Mouse (Mus musculus): ENCODE measurements around the gene Pou3f4. TPM values are rescaled to one million over a fixed set of nuclear protein-coding genes. Genes with fewer than 3 reads are reported as not detected.
A peak's percentile ranks its signal among the peaks of the same experiment; 100 is the strongest.

Gene Pou3f4
- polyA plus RNA-seq, 1 experiment from 2014 or later: 0.07 TPM

DNA sequence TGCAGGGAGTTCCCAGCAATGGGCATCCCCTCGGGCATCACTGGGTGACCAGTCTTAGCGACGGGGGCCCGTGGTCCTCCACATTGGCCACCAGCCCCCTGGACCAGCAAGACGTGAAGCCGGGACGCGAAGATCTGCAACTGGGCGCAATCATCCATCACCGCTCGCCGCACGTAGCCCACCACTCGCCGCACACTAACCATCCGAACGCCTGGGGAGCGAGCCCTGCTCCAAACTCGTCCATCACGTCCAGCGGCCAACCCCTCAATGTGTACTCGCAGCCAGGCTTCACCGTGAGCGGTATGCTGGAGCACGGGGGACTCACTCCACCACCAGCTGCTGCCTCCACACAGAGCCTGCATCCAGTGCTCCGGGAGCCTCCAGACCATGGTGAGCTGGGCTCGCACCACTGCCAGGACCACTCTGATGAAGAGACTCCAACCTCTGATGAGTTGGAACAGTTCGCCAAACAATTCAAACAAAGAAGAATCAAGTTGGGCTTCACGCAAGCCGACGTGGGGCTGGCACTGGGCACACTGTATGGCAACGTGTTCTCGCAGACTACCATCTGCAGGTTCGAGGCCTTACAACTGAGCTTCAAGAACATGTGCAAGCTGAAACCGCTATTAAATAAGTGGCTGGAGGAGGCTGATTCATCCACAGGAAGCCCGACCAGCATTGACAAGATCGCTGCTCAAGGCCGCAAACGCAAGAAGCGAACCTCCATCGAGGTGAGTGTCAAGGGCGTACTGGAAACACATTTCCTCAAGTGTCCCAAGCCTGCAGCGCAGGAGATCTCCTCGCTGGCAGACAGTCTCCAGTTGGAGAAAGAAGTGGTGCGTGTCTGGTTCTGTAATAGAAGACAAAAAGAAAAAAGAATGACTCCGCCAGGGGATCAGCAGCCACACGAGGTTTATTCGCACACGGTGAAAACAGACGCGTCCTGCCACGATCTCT is 790 bp downstream of the Pou3f4 start:
- Histone ChIP-seq H3K36me3 (ENCODE audit: control insufficient read depth, insufficient read depth, low read length) (no peaks in the 10 kb centered on the region), H3K9ac (ENCODE audit: low read depth, low read length) (no peak overlapping the region), H3K4me2 (peak overlapping the region; percentile 73), H3K4me3 (ENCODE audit: low read depth, low read length) (peak overlapping the region; percentile 47), H3K4me1 (ENCODE audit: control insufficient read depth, insufficient read depth, low read length) (no peaks in the 10 kb centered on the region), H3K27ac (ENCODE audit: low read depth, low read length) (no peak overlapping the region), H3K9me3 (replicated peaks; ENCODE audit: control insufficient read depth, low read length) (no peaks in the 10 kb centered on the region), H3K27me3 (ENCODE audit: control insufficient read depth, insufficient read depth, low read length) (peaks cover 14% of the 10 kb centered on the region)
- ATAC-seq (replicated peaks; ENCODE audit: insufficient number of reproducible peaks, low FRiP score, low TSS enrichment): no peak
- WGBS (ENCODE audit: insufficient replicate concordance): 14% methylated on average over 52 of the region's 52 CpGs

DNA sequence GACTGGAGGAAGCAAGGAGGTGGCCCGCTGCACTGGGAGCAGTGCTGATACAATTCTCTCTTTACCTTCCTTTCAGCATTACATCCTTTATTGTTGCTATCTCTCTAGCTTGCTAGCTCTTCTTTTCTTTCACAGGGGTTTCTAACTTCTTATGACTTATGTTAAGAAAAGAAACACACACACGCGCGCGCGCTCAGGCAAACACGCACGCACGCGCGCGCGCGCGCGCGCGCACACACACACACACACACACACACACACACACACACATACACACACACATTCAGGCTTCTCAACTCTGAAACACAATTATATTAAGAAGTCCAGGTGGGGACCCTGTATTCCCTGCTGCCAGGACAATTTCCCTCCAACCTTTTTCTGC is 1.5 kb downstream of the Pou3f4 start:
- Histone ChIP-seq H3K27me3 (ENCODE audit: control insufficient read depth, insufficient read depth, low read length) (peaks cover 14% of the 10 kb centered on the region), H3K4me1 (ENCODE audit: control insufficient read depth, insufficient read depth, low read length) (no peaks in the 10 kb centered on the region), H3K36me3 (ENCODE audit: control insufficient read depth, insufficient read depth, low read length) (no peaks in the 10 kb centered on the region), H3K27ac (ENCODE audit: low read depth, low read length) (no peak overlapping the region), H3K9me3 (replicated peaks; ENCODE audit: control insufficient read depth, low read length) (no peaks in the 10 kb centered on the region), H3K9ac (ENCODE audit: low read depth, low read length) (no peak overlapping the region), H3K4me3 (ENCODE audit: low read depth, low read length) (peak overlapping the region; percentile 47), H3K4me2 (peak overlapping the region; percentile 73)
- ATAC-seq (replicated peaks; ENCODE audit: insufficient number of reproducible peaks, low FRiP score, low TSS enrichment): no peak
- 19% methylated on average over 18 of the region's 18 CpGs for WGBS (ENCODE audit: insufficient replicate concordance)

DNA sequence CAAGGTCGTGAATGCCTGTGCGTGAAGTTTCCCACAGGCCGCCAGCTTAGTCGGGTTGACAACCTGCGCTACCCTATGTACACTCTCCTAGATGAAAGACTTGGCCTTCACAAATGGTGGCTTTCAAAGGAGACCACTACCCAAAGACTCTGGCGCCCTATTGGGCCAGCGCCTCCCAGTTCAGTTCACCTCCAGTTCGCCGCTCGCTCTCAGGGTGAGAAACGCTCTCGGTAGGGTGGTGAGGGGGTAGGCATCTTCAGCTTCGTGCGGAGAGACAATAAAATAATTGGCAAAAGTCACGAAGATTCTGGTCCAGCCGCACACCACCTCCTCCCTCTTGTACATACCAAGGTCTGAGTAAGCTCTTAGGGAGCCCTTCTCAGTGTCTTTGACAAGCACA is 2.5 kb downstream of the Pou3f4 start:
- Histone ChIP-seq H3K36me3 (ENCODE audit: control insufficient read depth, insufficient read depth, low read length) (no peaks in the 10 kb centered on the region), H3K4me3 (ENCODE audit: low read depth, low read length) (peak overlapping the region; percentile 14; the same call in 1 of the 2 replicates), H3K4me2 (peak overlapping the region; percentile 39), H3K9ac (ENCODE audit: low read depth, low read length) (no peak overlapping the region), H3K27me3 (ENCODE audit: control insufficient read depth, insufficient read depth, low read length) (peaks cover 14% of the 10 kb centered on the region), H3K27ac (ENCODE audit: low read depth, low read length) (no peak overlapping the region), H3K9me3 (replicated peaks; ENCODE audit: control insufficient read depth, low read length) (no peaks in the 10 kb centered on the region), H3K4me1 (ENCODE audit: control insufficient read depth, insufficient read depth, low read length) (no peaks in the 10 kb centered on the region)
- WGBS (ENCODE audit: insufficient replicate concordance): 9% methylated on average over 16 of the region's 16 CpGs
- no peak for ATAC-seq (replicated peaks; ENCODE audit: insufficient number of reproducible peaks, low FRiP score, low TSS enrichment)

GRCm38 (mm10) chrX:110817211-110817610 is 3.1 kb downstream of the Pou3f4 start:
- Histone ChIP-seq H3K27me3 (ENCODE audit: control insufficient read depth, insufficient read depth, low read length) (peaks cover 14% of the 10 kb centered on the region), H3K4me3 (ENCODE audit: low read depth, low read length) (peak overlapping the region; percentile 14; the same call in 1 of the 2 replicates), H3K4me1 (ENCODE audit: control insufficient read depth, insufficient read depth, low read length) (no peaks in the 10 kb centered on the region), H3K27ac (ENCODE audit: low read depth, low read length) (no peak overlapping the region), H3K9me3 (replicated peaks; ENCODE audit: control insufficient read depth, low read length) (no peaks in the 10 kb centered on the region), H3K9ac (ENCODE audit: low read depth, low read length) (no peak overlapping the region), H3K4me2 (peak overlapping the region; percentile 39), H3K36me3 (ENCODE audit: control insufficient read depth, insufficient read depth, low read length) (no peaks in the 10 kb centered on the region)
- ATAC-seq (replicated peaks; ENCODE audit: insufficient number of reproducible peaks, low FRiP score, low TSS enrichment): no peak
- 16% methylated on average over 10 of the region's 10 CpGs for WGBS (ENCODE audit: insufficient replicate concordance)

- H3K9ac ChIP-seq (ENCODE audit: low read depth, low read length): no peak overlapping the region
- 76% methylated on average over 2 of the region's 2 CpGs for WGBS (ENCODE audit: insufficient replicate concordance)
- H3K36me3 ChIP-seq (ENCODE audit: control insufficient read depth, insufficient read depth, low read length): no peaks in the 10 kb centered on the region
- no peak overlapping the region for H3K4me3 ChIP-seq (ENCODE audit: low read depth, low read length)
- no peak overlapping the region for H3K27ac ChIP-seq (ENCODE audit: low read depth, low read length)
- ATAC-seq (replicated peaks; ENCODE audit: insufficient number of reproducible peaks, low FRiP score, low TSS enrichment): no peak
- H3K4me2 ChIP-seq: no peak overlapping the region
- no peaks in the 10 kb centered on the region for H3K9me3 ChIP-seq (replicated peaks; ENCODE audit: control insufficient read depth, low read length)
- H3K4me1 ChIP-seq (ENCODE audit: control insufficient read depth, insufficient read depth, low read length): no peaks in the 10 kb centered on the region
- H3K27me3 ChIP-seq (ENCODE audit: control insufficient read depth, insufficient read depth, low read length): no peaks in the 10 kb centered on the region
Measured at GRCm38 (mm10) chrX:110837450-110837849, 23.4 kb downstream of the Pou3f4 start.

DNA sequence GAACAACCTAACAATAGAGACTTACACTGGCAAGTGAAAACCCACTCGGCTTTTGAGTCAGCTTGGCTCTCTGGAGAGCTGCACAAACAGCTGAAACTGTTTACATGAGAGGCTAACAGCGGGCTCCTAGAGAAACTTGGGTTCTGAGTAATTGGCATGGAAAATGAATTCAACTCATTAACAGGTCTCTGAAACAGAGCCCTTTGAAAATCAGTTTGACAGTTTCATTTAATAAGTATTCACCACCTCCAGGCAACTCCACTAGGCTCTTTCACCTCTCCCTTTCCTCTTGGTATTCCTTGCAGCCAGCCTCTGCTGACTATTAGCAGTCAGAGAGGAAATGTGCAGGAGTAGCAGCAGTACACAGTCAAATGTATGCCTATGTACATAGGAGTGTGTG is 37.2 kb downstream of the Pou3f4 start:
- Histone ChIP-seq H3K4me2 (no peak overlapping the region), H3K9me3 (replicated peaks; ENCODE audit: control insufficient read depth, low read length) (no peaks in the 10 kb centered on the region), H3K4me3 (ENCODE audit: low read depth, low read length) (no peak overlapping the region), H3K27ac (ENCODE audit: low read depth, low read length) (no peak overlapping the region), H3K9ac (ENCODE audit: low read depth, low read length) (no peak overlapping the region), H3K27me3 (ENCODE audit: control insufficient read depth, insufficient read depth, low read length) (no peaks in the 10 kb centered on the region), H3K4me1 (ENCODE audit: control insufficient read depth, insufficient read depth, low read length) (no peaks in the 10 kb centered on the region), H3K36me3 (ENCODE audit: control insufficient read depth, insufficient read depth, low read length) (no peaks in the 10 kb centered on the region)
- 71% methylated on average over 2 of the region's 2 CpGs for WGBS (ENCODE audit: insufficient replicate concordance)
- ATAC-seq (replicated peaks; ENCODE audit: insufficient number of reproducible peaks, low FRiP score, low TSS enrichment): no peak

Data from heart, embryonic 11.5 days (tissue).